In the genomic region with DNA sequence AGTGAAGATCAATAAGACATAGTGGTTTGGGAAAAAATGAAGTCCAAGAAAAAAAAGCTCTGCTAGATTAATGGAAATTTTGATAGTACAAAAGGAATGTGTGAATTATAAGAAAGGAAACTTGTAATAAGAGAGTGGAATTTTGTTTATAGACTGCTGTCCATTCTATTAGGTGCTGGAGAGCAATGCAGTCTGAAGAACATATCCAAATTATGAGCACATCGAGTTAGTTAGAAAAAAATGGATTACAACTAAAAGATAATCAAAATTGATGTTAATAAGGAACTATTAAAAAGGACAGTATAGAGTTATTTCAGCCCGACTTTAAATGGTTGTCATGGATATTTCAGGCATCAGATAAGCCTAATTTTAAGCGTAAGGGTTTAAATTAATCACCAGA, we compare ENCODE assay signal across 19 mouse cellular contexts.
"Had no signal": no experiment of that assay in that cellular context is flagged by ENCODE, and none has a peak within 500 bp of the region (broad histone marks: within the 10 kb centered on the region; RNA-seq: fewer than 3 reads in every experiment).

No protein-coding gene starts in this region.

- H3K4me3 ChIP-seq: liver, embryonic 13.5 days; liver, embryonic 15.5 days; megakaryocyte, embryonic 14.5 days; midbrain, embryonic 13.5 days; midbrain, embryonic 15.5 days; neural tube, embryonic 12.5 days had no signal

- H3K9ac ChIP-seq: liver, embryonic 13.5 days; liver, embryonic 15.5 days; liver, postnatal 0 days; midbrain, embryonic 13.5 days; midbrain, embryonic 15.5 days; neural tube, embryonic 12.5 days had no signal

- H3K9me3 ChIP-seq: liver, embryonic 13.5 days; liver, embryonic 15.5 days; megakaryocyte, embryonic 14.5 days; midbrain, embryonic 13.5 days; midbrain, embryonic 15.5 days; neural tube, embryonic 12.5 days had no signal

- DNase-seq: liver; liver, embryonic 13.5 days; liver, postnatal 0 days; retina, postnatal 1 day; right cerebral cortex, adult 18-20 months; right cerebral cortex, postnatal 25 days; right cerebral cortex, postnatal 4 days; spleen, adult 18-20 months; thymus, adult 18-20 months; thymus, postnatal 14 days; thymus, postnatal 36 days had no signal

- H3K4me2 ChIP-seq: liver, embryonic 11.5 days; liver, embryonic 13.5 days; liver, embryonic 15.5 days; midbrain, embryonic 11.5 days; midbrain, embryonic 13.5 days; midbrain, embryonic 15.5 days; neural tube, embryonic 12.5 days had no signal

- ATAC-seq: liver, postnatal 0 days; midbrain, embryonic 13.5 days; midbrain, embryonic 15.5 days had no signal

- H3K27ac ChIP-seq: liver, embryonic 13.5 days; liver, embryonic 15.5 days; macrophage; midbrain, embryonic 13.5 days; midbrain, embryonic 15.5 days; neural tube, embryonic 12.5 days had no signal

- H3K36me3 ChIP-seq: liver, embryonic 13.5 days; liver, embryonic 15.5 days; midbrain, embryonic 13.5 days; midbrain, embryonic 15.5 days; neural tube, embryonic 12.5 days had no signal

- H3K4me1 ChIP-seq: liver, embryonic 13.5 days; liver, embryonic 15.5 days; megakaryocyte, embryonic 14.5 days; midbrain, embryonic 13.5 days; midbrain, embryonic 15.5 days; neural tube, embryonic 12.5 days had no signal

- H3K27me3 ChIP-seq: liver, embryonic 13.5 days; liver, embryonic 15.5 days; megakaryocyte, embryonic 14.5 days; midbrain, embryonic 13.5 days; midbrain, embryonic 15.5 days; neural tube, embryonic 12.5 days had no signal
